Mouse (Mus musculus) liver, embryonic 16.5 days (tissue): ENCODE measurements around the gene Ndufb5. TPM values are rescaled to one million over a fixed set of nuclear protein-coding genes. Genes with fewer than 3 reads are reported as not detected.
A peak's percentile ranks its signal among the peaks of the same experiment; 100 is the strongest.

Experiments
- ATAC-seq: fragments of 200-750 bp; cut with Nextera tagmentation; 2 replicates; pipeline ENCODE4 v1.8.0; 2017; ENCODE audit warnings: low read depth, mild to moderate bottlenecking, moderate number of reproducible peaks, moderate library complexity
- H3K27ac ChIP-seq: fragments of 300-500 bp; sonication (generic); 2 replicates; pipeline ENCODE4 v1.5.1; 2014; ENCODE audit warnings: mild to moderate bottlenecking, low read length
- H3K27me3 ChIP-seq: fragments of 300-500 bp; sonication (generic); 2 replicates; pipeline ENCODE4 v1.6.1; 2014; ENCODE audit warnings: low read depth, low read length, mixed read lengths; ENCODE audit not compliant: control insufficient read depth, insufficient read depth
- H3K36me3 ChIP-seq: fragments of 300-500 bp; sonication (generic); 2 replicates; pipeline ENCODE4 v1.6.1; 2014; ENCODE audit warnings: mild to moderate bottlenecking; ENCODE audit not compliant: control insufficient read depth, insufficient read depth
- H3K4me1 ChIP-seq: fragments of 300-500 bp; sonication (generic); 2 replicates; pipeline ENCODE4 v1.6.1; 2014; ENCODE audit warnings: low read depth, low read length, mixed read lengths; ENCODE audit not compliant: control insufficient read depth
- H3K4me2 ChIP-seq: fragments of 300-500 bp; sonication (generic); 2 replicates; pipeline ENCODE4 v1.6.1; 2014; ENCODE audit warnings: low read depth, low read length, mixed read lengths
- H3K4me3 ChIP-seq: fragments of 300-500 bp; sonication (generic); 2 replicates; pipeline ENCODE4 v1.5.1; 2014; ENCODE audit warnings: low read depth, mild to moderate bottlenecking, low read length
- H3K9ac ChIP-seq: fragments of 300-500 bp; sonication (generic); 2 replicates; pipeline ENCODE4 v1.6.1; 2014; ENCODE audit warnings: low read depth, low read length
- H3K9me3 ChIP-seq: fragments of 300-500 bp; sonication (generic); replicated peaks from 2 replicates; pipeline ENCODE4 v1.6.1; 2016; ENCODE audit warnings: low read length; ENCODE audit not compliant: control insufficient read depth
- WGBS: fragments of 180-500 bp; shearing (Covaris S2); extraction: QIAGEN DNeasy Blood & Tissue Kit; methylation state at CpG from one replicate; pipeline ENCODE4 v1.1.7; 2014; ENCODE audit not compliant: insufficient replicate concordance; 5-methylcytosine and 5-hydroxymethylcytosine counted together
- polyA plus RNA-seq: library from polyadenylated mRNA; unstranded; fragments of >200 nt; fragmentation: Nextera tagmentation; extraction: Ambion mirVana; gene quantifications from 2 replicates; pipeline ENCODE4 v1.2.1, GENCODE M21; 2015

Ndufb5 gene
- polyA plus RNA-seq = 124 and 128 TPM in 2 replicates

DNA sequence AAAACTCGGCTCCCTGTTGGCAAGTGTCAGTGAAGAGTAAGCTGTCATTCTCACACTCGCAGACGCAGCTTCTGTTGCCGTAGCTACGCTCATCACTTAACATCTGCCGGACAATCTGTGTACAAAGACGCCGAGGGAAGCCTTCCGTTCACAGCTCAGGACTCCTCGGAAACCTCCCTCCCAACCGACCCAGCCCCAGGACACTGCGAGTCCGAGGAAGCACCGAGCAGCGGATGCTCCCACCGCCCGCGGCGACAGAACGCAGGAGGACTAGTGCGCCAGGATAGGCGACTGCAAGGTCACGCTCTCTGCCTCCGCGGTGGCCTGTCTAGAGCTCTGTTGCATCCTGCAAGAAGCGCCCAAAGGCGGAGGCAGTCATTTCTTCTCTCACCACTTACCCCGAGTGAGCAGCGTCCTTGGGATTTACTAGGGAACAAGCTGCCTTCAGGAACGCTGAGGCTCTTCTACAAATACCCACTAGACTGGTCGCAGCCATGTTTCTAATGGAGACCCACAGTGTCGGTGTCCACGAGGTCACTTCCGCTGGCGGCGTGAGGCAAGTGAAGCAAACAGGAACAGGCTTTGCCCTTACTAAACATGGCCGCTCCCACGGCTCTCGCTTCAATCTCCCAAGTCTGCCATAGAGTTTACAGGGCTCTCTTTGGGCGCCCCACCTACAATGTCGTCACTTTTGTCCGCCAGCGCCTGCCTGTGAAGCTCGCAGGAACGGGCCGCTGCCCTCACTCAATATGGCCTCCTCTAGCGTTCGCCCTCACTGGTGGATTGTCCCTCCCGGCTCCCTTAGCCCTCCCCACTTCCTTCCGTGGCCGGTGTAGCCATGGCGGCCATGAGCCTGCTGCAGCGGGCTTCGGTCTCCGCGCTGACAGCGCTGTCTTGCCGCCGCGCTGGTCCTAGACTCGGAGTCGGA, at the start of gene Ndufb5:
Gene Ndufb5 (plus strand): TSS at position 747 of the 928 bp plus-strand sequence.
- H3K4me3 ChIP-seq = peak within 1 kb of the TSS; percentile 91
- ATAC-seq = peak; percentile 95
- WGBS = under 1% methylated on average over 62 of the region's 62 CpGs
- H3K9ac ChIP-seq = peak within 1 kb of the TSS; percentile 81
- no peaks in the 10 kb centered on the region for H3K9me3 ChIP-seq
- H3K27me3 ChIP-seq = no peaks in the 10 kb centered on the region
- peak within 1 kb of the TSS; percentile 90 for H3K4me2 ChIP-seq
- H3K4me1 ChIP-seq = peaks cover 18% of the 10 kb centered on the region
- peaks cover 8% of the 10 kb centered on the region for H3K36me3 ChIP-seq
- peak within 1 kb of the TSS; percentile 72 for H3K27ac ChIP-seq

DNA sequence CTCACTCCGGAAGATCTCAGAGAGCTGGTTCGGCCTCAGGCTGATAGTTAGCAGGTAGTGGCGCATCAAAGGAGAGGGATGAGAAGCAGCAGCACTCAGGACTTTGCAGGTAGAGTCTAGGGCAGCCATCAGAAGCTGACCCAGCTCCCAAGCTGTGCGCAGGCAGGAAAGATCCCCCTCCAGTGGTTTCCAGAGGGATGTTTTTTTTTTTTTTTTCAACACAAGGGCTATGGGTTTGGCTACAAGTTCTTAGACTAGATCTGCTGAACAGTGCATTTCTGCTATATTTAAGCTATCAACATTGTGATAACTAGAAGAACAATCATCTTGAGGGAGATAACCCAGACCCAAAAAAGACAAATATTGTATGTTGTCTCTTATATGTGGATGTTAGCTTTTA, 49.6 kb upstream of the Ndufb5 start:
- ATAC-seq = no peak
- Histone ChIP-seq H3K4me3 (no peak overlapping the region), H3K9ac (no peak overlapping the region), H3K27ac (no peak overlapping the region), H3K4me1 (peaks cover 20% of the 10 kb centered on the region), H3K27me3 (no peaks in the 10 kb centered on the region), H3K36me3 (no peaks in the 10 kb centered on the region), H3K9me3 (no peaks in the 10 kb centered on the region), H3K4me2 (no peak overlapping the region)
- 51% methylated on average over 4 of the region's 4 CpGs for WGBS

DNA sequence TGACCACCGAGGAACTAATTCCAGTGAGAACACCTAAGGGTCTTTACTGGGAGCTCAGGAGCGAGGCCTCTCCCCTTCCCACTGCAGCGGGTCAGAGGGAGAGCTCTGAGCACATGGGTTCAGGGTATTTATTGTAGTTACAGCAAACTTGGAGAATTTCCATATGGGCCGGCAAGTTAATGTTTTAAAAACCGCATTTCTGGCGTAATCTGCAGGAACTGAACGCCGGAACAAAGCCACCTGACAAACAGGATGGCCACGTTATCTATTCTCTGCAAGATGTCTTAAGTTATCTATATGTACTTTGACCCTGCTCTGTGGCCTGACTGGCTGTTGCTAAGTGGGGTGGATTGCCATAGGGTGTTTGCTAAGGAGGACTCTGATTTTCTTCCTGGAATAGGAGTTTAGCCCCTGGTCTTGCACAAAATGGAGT, 47.2 kb upstream of the Ndufb5 start:
- no peak overlapping the region for H3K4me2 ChIP-seq
- H3K4me3 ChIP-seq = no peak overlapping the region
- H3K4me1 ChIP-seq = peaks cover 20% of the 10 kb centered on the region
- no peaks in the 10 kb centered on the region for H3K36me3 ChIP-seq
- H3K27me3 ChIP-seq = no peaks in the 10 kb centered on the region
- ATAC-seq = peak; percentile 81
- H3K9me3 ChIP-seq = no peaks in the 10 kb centered on the region
- H3K27ac ChIP-seq = no peak overlapping the region
- WGBS = 19% methylated on average over 9 of the region's 9 CpGs
- H3K9ac ChIP-seq = no peak overlapping the region

DNA sequence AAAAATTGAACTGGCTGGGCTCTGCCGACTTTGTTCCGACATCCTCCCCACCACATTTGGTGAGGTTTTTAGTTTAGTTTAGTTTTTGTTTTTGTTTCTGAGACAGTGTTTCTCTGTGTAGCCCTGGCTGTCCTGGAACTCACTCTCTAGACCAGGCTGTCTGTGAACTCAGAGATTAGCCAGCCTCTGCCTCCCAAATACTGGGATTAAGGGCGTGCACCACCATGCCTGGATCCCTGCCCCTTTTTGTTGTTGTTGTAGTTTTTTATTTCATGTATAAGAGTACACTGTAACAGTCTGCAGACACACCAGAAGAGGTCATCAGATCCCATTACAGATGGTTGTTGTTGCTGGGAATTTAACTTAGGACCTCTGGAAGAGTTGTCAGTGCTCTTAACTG, 46.8 kb upstream of the Ndufb5 start:
- Histone ChIP-seq H3K9ac (no peak overlapping the region), H3K27ac (no peak overlapping the region), H3K4me1 (peaks cover 20% of the 10 kb centered on the region), H3K36me3 (no peaks in the 10 kb centered on the region), H3K4me2 (no peak overlapping the region), H3K4me3 (no peak overlapping the region), H3K27me3 (no peaks in the 10 kb centered on the region), H3K9me3 (no peaks in the 10 kb centered on the region)
- ATAC-seq = peak; percentile 32; the same call in 1 of the 2 replicates
- 40% methylated on average over 3 of the region's 3 CpGs for WGBS

DNA sequence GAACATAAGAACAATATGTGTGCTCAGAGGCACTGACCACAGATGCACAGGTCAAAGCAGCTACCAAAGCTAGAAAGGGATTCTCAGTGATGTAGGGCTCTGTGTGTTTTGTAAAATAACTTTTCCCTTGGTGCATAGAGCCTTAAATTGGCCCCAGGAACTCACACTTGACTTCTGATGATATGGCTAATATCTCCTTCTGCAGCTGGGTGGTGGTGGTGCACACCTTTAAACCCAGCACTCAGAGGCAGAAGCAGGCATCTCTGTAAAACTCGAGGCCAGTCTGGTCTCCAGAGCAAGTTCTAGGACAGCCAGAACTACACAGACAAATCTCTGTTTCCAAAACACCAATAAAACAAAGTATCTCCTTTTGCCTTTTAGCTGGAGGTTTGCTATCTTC, 45.9 kb upstream of the Ndufb5 start:
- H3K4me1 ChIP-seq = peaks cover 25% of the 10 kb centered on the region
- H3K27ac ChIP-seq = no peak overlapping the region
- no peaks in the 10 kb centered on the region for H3K36me3 ChIP-seq
- H3K9me3 ChIP-seq = no peaks in the 10 kb centered on the region
- H3K27me3 ChIP-seq = no peaks in the 10 kb centered on the region
- H3K9ac ChIP-seq = no peak overlapping the region
- 14% methylated on average over 1 of the region's 1 CpGs for WGBS
- peak overlapping the region; percentile 35 for H3K4me2 ChIP-seq
- ATAC-seq = peak; percentile 49
- no peak overlapping the region for H3K4me3 ChIP-seq

DNA sequence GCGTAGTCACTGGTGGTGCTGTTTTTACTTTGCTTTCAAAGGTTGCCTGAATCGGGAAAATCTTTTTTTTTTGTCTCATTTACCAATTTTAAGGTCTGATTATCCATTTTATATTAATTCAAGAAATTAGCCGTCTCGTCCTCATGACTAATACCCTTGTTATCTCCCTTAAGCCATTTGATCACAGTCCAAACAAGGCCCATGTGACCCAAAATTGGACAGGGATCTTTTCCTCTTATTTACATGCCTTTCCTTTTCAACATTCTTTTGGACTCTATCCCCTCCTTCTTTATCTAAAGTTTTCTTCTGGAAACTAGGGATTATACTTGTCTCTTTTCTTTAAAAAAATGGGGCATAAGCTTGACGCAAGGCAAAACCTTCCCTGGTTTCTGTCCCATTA, 44.9 kb upstream of the Ndufb5 start:
- peaks cover 25% of the 10 kb centered on the region for H3K4me1 ChIP-seq
- H3K9ac ChIP-seq = no peak overlapping the region
- H3K9me3 ChIP-seq = no peaks in the 10 kb centered on the region
- H3K36me3 ChIP-seq = no peaks in the 10 kb centered on the region
- H3K27ac ChIP-seq = no peak overlapping the region
- 64% methylated on average over 5 of the region's 5 CpGs for WGBS
- no peak overlapping the region for H3K4me2 ChIP-seq
- no peaks in the 10 kb centered on the region for H3K27me3 ChIP-seq
- no peak for ATAC-seq
- no peak overlapping the region for H3K4me3 ChIP-seq

DNA sequence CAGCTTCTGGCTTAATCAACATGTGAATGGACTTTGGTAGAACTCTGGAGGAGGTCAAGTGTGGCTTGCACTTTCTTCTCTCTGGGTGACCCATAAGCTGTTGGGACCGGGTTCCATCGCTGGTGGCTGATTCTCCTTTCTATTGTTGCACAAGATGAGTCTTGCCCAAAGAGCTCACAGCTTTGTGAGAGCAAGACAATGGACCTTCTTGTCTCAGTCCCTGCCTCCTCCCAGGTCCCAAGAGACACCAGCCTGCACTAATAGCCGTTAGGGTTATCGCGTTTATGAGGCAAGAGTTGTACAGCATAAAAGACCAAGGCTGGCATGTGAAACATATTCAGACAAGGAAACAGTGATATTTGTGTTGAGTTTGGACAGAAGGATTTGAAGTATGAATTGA, 42.6 kb upstream of the Ndufb5 start:
- no peak overlapping the region for H3K9ac ChIP-seq
- H3K9me3 ChIP-seq = no peaks in the 10 kb centered on the region
- no peak for ATAC-seq
- H3K4me1 ChIP-seq = peaks cover 25% of the 10 kb centered on the region
- H3K4me2 ChIP-seq = no peak overlapping the region
- H3K27me3 ChIP-seq = no peaks in the 10 kb centered on the region
- no peak overlapping the region for H3K4me3 ChIP-seq
- WGBS = 81% methylated on average over 5 of the region's 5 CpGs
- no peak overlapping the region for H3K27ac ChIP-seq
- no peaks in the 10 kb centered on the region for H3K36me3 ChIP-seq

DNA sequence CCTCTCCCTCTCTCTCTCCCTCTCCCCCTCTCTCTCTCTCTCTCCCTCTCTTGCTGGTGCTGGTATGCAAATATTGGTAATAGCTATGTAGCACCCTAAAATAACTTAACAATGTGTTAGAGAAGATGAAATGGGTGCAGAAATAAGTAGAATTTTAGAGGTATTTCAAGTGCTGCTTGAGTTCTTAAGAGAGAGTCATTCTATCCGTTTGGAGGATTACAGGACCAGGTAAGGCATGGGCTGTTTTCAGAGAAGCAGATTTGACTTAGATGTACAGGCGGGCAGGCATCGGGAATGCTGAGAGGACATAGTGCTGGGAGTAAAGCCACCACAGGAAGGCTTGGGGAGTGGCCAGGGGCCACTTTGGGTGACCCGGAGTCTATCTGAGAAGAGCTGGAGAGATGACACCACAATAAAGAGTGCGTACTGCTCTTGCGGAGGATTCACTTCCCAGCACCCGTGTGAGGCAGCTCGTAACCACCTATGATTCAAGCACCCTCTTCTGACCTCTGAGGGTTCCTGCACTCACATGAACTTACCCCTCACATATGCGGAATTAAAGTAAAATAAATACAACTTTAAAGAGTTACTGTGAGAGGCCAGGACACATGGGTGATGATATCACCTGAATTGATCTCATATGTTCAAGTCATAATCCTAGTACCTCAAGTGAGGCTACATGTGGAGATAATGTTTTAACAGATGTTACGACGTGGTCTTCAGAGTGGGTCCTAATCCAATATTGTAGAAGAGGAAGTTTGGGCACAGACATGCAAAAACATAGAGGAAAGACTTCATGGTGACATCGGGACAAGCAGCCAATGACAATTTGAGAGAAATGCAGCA, 41.8 kb upstream of the Ndufb5 start:
- H3K27ac ChIP-seq = no peak overlapping the region
- peaks cover 18% of the 10 kb centered on the region for H3K4me1 ChIP-seq
- H3K27me3 ChIP-seq = no peaks in the 10 kb centered on the region
- H3K4me3 ChIP-seq = no peak overlapping the region
- WGBS = 45% methylated on average over 12 of the region's 12 CpGs
- no peaks in the 10 kb centered on the region for H3K36me3 ChIP-seq
- H3K9me3 ChIP-seq = no peaks in the 10 kb centered on the region
- 0 out of 2 replicates have a peak overlapping the region, but pooled peaks have one; percentile 5 for H3K4me2 ChIP-seq
- no peak for ATAC-seq
- no peak overlapping the region for H3K9ac ChIP-seq
